Mouse (Mus musculus) bone marrow, adult 2 months (tissue): ENCODE measurements around the gene Gm28042. TPM values are rescaled to one million over a fixed set of nuclear protein-coding genes. Genes with fewer than 3 reads are reported as not detected.

Source experiments
- H3K27ac ChIP-seq: fragments of 200-500 bp; 2 replicates; pipeline ENCODE4 v1.5.1; 2012; ENCODE audit warnings: low read depth, mild to moderate bottlenecking, control low read depth, inconsistent platforms, low read length; ENCODE audit not compliant: control insufficient read depth, poor library complexity, insufficient read depth
- H3K4me1 ChIP-seq: fragments of 200-500 bp; 2 replicates; pipeline ENCODE4 v1.6.1; 2011; ENCODE audit warnings: low read length; ENCODE audit not compliant: control insufficient read depth, insufficient read depth
- H3K4me3 ChIP-seq: fragments of 200-500 bp; replicated peaks from 2 replicates; pipeline ENCODE3; 2011; ENCODE audit warnings: mild to moderate bottlenecking, low read depth, low read length, control low read depth; ENCODE audit not compliant: control insufficient read depth
- CTCF ChIP-seq: fragments of 200-500 bp; IDR thresholded peaks from 2 replicates; pipeline ENCODE4 v1.5.1; 2011; ENCODE audit warnings: low read length, control low read depth; ENCODE audit not compliant: control insufficient read depth, insufficient read depth
- POLR2A ChIP-seq: fragments of 200-500 bp; IDR thresholded peaks from 2 replicates; pipeline ENCODE4 v1.6.1; 2011; ENCODE audit warnings: low read depth, mild to moderate bottlenecking, control low read depth, low read length, borderline replicate concordance; ENCODE audit not compliant: control insufficient read depth
- WGBS: fragments of 180-500 bp; shearing (Covaris S2); methylation state at CpG from one replicate; pipeline ENCODE4 v1.1.7; 2018; 5-methylcytosine and 5-hydroxymethylcytosine counted together
- polyA plus RNA-seq: library from polyadenylated mRNA; stranded (reverse); fragments of >200 nt; gene quantifications from 2 replicates; pipeline ENCODE4 v1.2.4, GENCODE M21; 2011; ENCODE audit warnings: low replicate concordance; ENCODE audit not compliant: missing spikeins, insufficient read depth, insufficient read length

Gene Gm28042
- 0.70 and 1.5 TPM in 2 replicates for polyA plus RNA-seq

- TF ChIP-seq POLR2A (peak; percentile 91; the same call in 1 of the 2 replicates), CTCF (no peak)
- peaks cover 2% of the 10 kb centered on the region; the same call in 1 of the 2 replicates for H3K4me1 ChIP-seq
- peak within 1 kb of the TSS; percentile 79 for H3K4me3 ChIP-seq
- WGBS: 4% methylated on average over 50 of the region's 50 CpGs
- peak within 1 kb of the TSS; percentile 49 for H3K27ac ChIP-seq
Measured at GRCm38 (mm10) chr2:120026984-120027949, at the start of gene Gm28042, which contains the start of gene Jmjd7. TSS of gene Gm28042 (plus strand) at chr2:120027493. TSS of gene Jmjd7 (plus strand) at chr2:120027483.

- Histone ChIP-seq H3K27ac (no peak overlapping the region), H3K4me1 (no peaks in the 10 kb centered on the region), H3K4me3 (no peak overlapping the region)
- WGBS: 86% methylated on average over 7 of the region's 7 CpGs
- TF ChIP-seq CTCF (no peak), POLR2A (no peak)
Measured at GRCm38 (mm10) chr2:119980343-119980986, 46.8 kb upstream of the Gm28042 start.

GRCm38 (mm10) chr2:119981631-119982030 lies 45.7 kb upstream of the Gm28042 start:
- WGBS: 94% methylated on average over 2 of the region's 2 CpGs

GRCm38 (mm10) chr2:119985871-119986270 lies 41.4 kb upstream of the Gm28042 start:
- Histone ChIP-seq H3K4me1 (no peaks in the 10 kb centered on the region; the same call in none of the 2 replicates), H3K4me3 (no peak overlapping the region), H3K27ac (no peak overlapping the region)
- no peak for TF ChIP-seq CTCF
- no peak for TF ChIP-seq POLR2A
- WGBS: 84% methylated on average over 8 of the region's 8 CpGs

More at GRCm38 (mm10) chr2:119981631-119982030, 45.7 kb upstream of the Gm28042 start:
- Histone ChIP-seq H3K4me1 (no peaks in the 10 kb centered on the region; the same call in 1 of the 2 replicates), H3K4me3 (no peak overlapping the region), H3K27ac (no peak overlapping the region)
- TF ChIP-seq CTCF: no peak
- no peak for TF ChIP-seq POLR2A

- Histone ChIP-seq H3K4me3 (no peak overlapping the region), H3K4me1 (no peaks in the 10 kb centered on the region; the same call in none of the 2 replicates), H3K27ac (no peak overlapping the region)
- TF ChIP-seq CTCF (no peak), POLR2A (no peak)
- whole genome bisulfite sequencing: 81% methylated on average over 6 of the region's 6 CpGs
Measured at GRCm38 (mm10) chr2:119986369-119986768, 40.9 kb upstream of the Gm28042 start.

- Histone ChIP-seq H3K27ac (no peak overlapping the region), H3K4me3 (no peak overlapping the region), H3K4me1 (no peaks in the 10 kb centered on the region; the same call in none of the 2 replicates)
- 81% methylated on average over 2 of the region's 2 CpGs for WGBS
- TF ChIP-seq POLR2A (no peak), CTCF (no peak)
Measured at GRCm38 (mm10) chr2:119987441-119987840, 39.9 kb upstream of the Gm28042 start.

- no peaks in the 10 kb centered on the region; the same call in none of the 2 replicates for H3K4me1 ChIP-seq
- WGBS: 33% methylated on average over 4 of the region's 4 CpGs
- H3K27ac ChIP-seq: no peak overlapping the region
- no peak overlapping the region for H3K4me3 ChIP-seq
- no peak for TF ChIP-seq POLR2A
- TF ChIP-seq CTCF: no peak
Measured at GRCm38 (mm10) chr2:119988952-119989351, 38.3 kb upstream of the Gm28042 start.

GRCm38 (mm10) chr2:119990881-119991280 lies 36.4 kb upstream of the Gm28042 start:
- H3K4me1 ChIP-seq: no peaks in the 10 kb centered on the region; the same call in none of the 2 replicates
- WGBS: 85% methylated on average over 6 of the region's 6 CpGs
- H3K27ac ChIP-seq: no peak overlapping the region
- no peak overlapping the region for H3K4me3 ChIP-seq
- TF ChIP-seq POLR2A (no peak), CTCF (no peak)
